Mouse (Mus musculus) retina, postnatal 7 days (tissue): ENCODE data around the gene Hoxa7.

Experiments
- DNase-seq: peaks from one replicate; pipeline ENCODE4 v3.0.0-alpha.2; 2012; ENCODE audit warnings: low read depth, low spot score

Hoxa7 gene

DNA sequence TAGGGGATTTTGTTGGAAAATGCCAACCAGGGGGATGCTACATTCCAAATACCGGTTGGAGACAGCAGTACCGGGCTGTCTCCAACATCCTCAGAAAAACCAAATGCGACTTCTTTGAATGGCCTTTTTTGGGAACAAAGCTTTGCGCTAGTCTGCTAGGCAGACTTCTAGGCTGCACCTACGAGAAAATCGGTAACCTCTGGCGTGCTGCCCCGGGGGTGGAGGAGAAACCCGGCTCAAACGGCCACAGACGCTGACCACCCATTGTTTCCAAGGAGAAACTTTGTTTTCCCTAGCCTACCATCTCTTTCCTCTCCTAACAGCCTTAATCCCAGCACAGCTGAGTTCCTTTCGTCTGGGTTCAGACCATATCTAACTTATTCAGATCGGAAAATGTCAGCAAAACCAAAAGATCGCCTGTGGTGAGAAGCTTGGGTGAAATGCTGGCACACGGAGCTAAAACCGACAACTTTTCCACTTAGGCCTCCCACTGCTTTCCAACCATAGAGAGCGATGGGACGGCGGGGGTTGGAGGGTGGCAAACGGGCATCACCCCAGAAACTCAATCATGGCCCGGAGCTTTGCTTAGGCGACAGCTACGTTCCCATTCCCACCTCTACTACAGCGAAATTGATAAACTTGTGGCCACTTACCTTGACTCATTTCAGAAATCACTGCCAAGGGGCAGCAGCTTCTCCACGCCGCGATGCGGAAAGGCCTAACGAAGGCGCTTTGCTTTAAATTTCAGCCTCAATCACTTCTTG lies 18.2 kb upstream of the Hoxa7 start:
- DNase-seq, result no peak

DNA sequence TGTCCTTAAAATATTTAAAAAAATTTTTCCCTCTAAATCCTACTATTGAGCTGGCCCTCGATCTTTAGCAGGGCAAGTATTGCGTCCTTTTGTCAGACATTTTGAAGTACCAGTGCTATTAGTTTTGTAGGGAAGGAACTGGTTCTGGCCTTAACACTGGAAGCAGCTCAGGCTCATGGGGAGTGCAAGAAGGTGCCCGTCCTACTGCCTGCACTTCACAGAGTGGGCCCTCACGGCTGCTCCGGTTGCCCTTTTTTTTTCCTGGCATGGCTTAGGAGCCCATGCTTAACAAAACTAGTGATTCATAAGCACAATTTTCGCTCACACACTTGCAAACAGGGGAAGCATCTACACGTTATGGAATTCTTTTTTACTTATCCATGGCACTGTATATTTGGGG lies 17.3 kb upstream of the Hoxa7 start:
- DNase-seq, result no peak

DNA sequence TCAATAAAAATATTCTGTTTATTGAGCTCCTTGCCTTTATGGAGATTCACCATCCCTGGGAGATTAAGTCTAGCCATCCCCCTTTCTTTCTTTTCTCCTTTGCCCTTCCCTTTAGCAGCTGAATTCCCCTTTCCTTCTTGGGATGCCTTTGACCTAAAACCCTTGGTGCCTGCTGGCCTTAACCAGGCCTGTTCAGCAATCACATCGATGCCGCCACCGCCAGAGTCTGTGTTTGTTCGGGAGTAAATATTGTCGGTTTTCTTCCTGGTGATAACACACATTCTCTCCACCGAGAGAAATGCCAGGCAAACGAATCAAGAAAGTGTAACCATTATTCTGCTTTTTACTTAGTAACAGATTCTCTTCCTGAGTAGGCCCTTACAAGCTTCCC lies 16.5 kb upstream of the Hoxa7 start:
- no peak for DNase-seq

DNA sequence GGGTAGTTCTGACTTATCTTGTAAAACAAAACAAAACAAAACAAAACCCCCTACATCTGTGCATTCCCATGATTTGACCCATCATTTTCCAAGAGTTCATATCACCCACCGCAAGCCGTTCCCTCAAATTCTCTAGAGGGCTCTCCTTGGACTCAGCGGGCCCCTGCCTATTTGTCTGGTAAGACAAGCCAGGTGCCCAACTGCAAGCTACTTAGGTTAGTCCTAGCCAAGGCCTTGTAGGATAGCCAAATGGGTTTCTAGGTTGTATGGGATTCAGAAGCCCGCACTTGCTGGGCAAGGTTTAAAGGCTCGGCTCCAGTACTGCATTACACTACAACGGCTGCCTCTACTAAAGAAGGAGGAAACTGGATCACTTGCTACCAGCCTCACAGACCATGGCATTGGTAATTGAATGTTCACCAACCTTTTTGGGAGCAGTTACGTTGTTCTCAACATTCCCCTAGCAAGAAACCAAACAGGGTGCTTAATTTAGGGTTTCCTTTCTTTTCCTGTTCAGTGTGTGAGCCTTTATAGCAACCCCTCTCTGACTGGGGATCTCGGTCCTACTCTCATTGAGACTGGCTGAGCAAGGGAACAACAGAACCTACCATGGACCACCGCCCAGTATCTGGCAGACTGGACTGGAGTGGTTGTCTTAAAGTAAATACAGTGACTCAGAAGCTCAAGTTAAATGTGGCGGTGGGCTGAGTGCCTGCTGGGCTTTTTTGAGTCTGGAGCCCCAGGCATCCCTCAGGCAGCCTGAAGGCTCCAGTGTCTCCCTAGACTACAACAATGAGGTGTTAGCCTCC lies 15.9 kb upstream of the Hoxa7 start:
- no peak for DNase-seq

DNA sequence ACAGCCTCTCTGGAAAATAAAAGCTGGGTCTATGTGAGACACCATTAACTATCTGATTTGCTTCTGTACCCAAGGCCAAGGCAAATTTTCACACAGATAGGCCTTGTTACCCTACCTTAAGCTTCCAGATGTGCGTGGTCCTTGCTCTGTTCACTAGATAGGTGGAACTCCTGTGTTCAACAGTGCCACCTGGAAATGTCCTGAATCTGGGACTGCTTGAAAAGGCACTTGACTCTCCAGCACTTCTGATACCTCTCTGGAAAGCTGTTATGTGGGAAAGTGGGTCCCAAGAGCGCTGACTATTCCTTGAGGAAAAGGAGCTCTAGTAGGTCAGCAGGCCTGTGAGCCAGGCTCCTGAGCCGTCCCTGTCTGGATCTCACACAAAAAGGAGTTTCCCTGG lies 15.2 kb upstream of the Hoxa7 start:
- no peak for DNase-seq

DNA sequence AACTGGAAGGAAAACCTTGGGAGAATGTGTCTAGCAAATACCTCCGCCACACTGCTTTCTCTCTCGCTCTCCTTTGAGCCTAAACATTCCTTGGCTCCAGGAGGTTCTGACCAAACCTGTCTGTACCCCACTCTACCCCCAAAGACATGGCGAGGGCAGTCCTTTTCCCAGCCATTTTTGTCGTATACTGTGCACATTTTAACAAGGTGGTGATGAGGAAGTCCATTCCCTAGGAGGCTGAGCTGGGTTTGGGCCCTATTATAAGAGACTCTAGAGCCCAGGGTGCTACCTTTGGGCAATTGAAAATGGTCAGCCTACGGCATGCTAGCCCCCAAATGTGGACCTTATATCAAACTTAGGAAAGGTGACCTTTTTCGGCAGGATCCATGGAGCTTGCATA lies 14.2 kb upstream of the Hoxa7 start:
- DNase-seq, result no peak

DNA sequence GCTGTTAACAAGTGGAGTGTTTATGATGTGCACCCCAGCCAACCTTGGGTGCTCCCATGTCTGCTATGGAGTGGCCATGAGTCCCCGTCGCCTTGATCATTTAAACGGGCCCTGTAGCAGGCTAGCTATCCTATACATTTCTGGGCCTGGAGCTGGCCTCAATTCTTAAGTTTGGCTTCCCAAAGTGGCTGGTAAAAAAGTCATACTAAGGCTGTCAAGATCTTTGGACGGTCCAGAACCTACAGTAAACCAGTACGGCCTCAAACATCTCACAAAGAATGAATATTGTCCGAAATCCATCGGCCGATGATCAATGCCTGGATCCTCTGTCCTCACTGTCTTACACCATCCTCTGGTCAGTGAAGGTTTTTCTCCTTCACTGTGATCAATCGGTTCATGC lies 13.6 kb upstream of the Hoxa7 start:
- no peak for DNase-seq

DNA sequence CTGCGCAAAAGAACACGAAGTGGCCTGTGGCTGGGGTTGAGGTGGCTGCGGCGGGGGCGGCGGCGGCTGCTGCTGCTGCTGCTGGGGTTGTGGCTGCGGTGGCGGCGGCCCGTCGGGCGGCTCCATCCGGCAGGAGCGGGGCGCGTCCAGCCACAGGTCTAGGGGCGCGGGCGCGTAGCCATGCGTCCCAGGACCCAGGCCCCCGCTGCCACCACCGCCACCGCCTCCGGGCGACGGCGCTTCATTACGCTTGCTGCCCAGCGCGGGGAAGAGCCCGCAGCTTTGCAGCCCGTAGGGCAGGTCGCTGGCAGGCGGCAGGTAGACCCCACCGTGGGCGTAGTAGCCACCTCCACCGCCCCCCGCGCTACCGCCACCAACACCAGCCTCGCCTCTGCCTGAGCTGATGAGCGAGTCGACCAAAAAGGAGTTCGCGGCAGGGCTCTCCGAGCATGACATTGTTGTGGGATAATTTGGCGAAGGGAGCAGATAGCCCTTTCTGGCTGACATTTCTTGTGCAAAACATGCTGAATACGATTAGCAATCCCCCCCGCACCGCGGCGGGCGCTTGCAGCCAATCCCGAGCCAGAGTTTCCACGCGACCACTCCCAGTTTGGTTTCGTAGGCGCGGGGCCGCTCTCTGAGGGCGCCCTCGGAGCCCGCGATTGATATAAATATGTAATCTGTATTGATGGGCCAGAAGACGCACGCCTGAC lies 12.9 kb upstream of the Hoxa7 start:
- no peak for DNase-seq

DNA sequence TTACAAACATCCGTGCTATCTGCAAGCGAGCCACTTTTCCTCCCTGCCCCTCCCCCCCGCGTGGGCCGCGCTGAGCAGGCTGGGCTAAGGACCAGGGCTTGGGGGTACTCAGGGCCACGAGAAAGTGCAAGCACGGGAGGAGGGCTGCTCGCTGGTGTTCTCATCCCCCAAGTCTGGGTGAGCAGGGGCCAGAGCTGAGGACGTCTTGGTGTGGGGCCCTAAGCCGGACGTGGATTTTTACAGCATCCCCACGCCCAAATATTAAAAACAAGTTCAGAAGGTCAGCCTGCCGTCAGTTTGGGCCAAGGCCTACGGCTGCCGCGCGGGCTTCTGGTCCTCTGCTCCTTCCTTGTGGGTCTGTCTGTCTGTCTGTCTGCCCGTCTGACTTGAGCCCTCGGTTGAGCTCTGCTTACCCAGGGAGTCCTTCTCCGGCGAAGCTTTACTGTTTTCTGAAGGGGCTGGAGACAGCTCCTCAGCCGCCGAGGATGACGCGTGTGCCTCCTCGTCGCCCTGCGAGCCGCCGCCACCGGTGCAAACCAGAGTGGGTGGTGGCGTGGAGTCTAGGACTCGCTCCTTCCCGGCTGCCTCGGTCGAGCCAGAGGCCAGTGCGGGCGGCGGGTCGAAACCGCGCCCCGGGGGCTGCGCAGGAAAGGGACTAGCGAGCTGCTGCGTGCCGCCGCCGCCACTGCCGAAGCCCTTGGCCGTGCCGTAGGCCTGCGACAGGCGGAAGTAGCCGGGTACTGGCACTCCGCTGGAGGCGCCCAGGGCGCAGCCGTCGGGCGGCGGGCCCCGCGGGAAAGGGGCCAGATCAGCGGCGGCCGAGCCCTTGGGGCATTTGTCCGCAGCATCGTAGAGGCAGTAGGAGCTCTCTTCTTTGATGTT lies 12.1 kb upstream of the Hoxa7 start:
- DNase-seq, result no peak

DNA sequence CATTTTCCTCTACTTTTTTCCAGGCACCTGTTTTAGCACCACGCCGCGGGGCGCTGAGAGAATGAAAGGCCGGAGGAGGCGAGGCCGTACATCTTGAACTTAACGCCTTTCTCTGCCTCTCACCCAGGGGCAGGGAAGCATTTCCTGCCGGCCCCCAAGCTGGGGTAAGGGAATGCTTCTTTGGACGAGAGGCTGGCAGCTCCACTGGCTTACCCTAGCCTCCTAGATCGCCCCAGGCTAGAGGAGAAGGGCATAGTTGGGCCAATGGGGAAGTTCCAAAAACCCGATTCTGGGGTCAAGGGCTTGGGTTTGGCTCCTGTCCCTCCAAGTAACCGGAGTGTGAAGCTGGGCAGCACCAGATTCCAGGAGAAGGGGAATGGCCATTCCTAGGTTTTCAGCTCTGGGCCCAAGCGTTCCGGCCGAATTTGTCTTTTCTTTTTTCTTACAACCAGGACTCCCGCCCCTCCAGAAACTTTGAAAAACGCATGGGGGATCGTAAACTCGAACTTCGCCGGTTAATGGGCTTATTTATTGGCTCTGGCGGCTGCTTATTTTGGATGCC lies 11.4 kb upstream of the Hoxa7 start:
- DNase-seq, result no peak

DNA sequence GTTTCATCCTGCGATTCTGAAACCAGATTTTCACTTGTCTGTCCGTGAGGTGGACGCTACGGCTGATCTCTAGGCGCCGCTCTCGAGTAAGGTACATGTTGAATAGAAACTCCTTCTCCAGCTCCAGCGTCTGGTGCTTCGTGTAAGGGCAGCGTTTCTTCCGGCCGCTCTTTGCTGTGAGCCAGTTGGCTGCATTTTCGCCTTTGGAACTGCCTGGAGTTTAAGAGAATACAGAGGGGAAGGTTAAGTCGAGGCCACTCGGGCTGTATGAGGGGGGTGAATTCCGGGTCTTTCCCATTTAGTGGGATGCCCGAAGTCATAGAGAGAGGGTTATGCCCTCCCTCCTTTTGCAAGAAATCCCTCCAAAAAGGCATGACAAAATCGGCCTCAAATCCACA lies 10.9 kb upstream of the Hoxa7 start:
- no peak for DNase-seq

DNA sequence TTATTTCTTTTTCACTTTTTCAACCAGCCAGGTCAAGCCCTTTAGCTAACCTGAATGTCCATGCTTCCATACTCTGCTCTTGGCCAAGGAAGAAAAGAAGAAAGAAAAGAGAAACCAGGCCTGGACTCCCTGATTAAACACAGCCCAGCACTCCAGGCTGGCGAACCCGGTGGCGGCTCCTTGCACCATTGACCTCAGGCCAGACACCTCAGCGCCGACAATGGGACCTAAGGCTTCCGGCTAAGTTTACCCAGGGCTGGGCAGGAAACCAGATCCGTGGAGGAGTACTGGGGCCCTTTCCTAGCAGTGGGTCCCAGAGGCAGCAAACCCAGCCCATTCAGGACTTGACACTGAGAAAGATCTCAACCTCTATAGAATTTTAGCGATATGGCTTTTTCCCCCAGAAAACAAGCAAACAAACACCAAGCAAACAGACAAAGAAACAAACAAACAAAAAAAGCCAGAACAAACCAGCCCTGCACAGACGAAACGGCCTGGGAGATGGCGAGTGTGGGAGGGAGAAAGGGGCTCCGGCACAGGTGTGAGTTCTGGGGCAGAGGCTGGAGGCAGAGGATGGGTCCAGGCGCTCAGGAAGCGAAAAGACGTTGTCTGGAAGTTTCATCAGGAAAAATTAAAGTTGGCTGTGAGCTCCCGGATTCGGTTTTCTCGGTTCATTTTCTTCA lies 10.4 kb upstream of the Hoxa7 start:
- no peak for DNase-seq

DNA sequence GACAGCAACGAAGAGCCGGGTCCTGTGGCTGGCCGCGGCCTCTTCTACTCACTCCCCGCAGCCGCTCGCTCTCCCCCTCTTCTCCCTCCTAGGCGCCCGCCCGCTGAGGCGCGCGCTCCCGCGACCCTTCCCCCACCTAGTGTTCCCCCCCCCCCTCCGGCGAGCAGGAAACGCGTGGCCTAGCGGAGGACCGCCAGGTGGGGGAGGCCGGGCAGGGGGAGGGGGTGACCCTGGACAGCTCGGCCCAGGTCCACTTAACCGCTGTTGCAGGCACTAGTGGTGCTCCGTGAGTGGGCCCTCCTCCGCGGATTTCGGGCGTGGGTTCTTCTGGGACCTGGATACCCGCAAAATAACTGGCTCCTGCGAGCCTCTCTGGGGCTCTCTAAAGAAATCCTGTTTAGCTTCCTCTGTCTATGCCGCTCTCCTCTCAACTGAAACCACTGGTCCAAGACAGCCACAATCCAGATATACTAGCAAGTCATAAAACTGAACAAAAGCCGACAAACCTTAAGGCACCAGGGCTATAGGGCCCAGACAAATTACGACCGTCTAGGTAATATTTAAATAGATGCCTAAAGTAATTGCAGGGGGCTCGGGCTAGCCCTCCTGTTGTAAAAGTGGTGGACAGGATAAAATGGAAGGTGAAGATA lies 9.0 kb upstream of the Hoxa7 start, which contains the start of gene Hoxa9:
TSS of gene Hoxa9 (minus strand) at position 574 of the 650 bp plus-strand sequence.
- DNase-seq, result no peak

DNA sequence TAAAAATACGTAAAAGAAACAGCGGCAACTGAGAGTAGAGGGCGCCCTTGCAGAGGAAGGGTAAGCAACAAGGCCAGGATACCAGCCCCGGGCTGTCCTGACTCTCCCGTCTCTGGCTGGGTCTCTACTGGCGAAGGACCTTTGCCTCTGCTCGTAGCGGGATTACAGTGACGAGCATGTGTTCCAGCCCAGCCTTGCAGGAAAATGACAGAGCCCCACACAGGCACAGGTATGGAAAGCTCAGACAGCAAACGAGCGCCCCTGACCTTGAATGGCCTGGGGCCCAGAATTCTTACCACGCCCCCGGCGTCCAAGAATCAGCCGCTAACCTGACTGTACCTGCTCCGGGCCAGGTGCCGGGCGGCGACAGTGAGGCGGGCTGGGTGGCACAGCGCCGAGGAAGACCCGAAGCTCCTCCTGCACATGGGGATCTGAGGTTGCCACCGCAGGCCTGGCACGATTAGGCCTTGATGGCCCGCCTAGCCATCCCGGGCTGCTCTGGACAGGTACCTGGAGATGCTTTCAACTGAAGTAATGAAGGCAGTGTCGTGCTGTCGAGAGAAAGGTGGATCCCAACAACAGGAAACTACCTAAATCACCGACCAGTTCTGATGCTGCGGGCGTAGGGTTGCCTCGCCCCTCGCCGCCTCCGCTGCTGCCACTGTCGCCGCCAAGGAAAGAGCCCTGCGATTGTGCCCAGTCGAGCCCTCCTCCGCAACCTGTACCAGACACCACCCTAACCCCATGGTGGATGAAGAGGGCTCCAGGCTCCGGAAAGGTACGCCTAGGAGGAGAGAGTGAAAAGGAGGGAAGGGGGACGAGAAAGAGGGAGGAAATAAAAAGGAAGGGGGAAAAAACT lies 8.1 kb upstream of the Hoxa7 start:
- no peak for DNase-seq

DNA sequence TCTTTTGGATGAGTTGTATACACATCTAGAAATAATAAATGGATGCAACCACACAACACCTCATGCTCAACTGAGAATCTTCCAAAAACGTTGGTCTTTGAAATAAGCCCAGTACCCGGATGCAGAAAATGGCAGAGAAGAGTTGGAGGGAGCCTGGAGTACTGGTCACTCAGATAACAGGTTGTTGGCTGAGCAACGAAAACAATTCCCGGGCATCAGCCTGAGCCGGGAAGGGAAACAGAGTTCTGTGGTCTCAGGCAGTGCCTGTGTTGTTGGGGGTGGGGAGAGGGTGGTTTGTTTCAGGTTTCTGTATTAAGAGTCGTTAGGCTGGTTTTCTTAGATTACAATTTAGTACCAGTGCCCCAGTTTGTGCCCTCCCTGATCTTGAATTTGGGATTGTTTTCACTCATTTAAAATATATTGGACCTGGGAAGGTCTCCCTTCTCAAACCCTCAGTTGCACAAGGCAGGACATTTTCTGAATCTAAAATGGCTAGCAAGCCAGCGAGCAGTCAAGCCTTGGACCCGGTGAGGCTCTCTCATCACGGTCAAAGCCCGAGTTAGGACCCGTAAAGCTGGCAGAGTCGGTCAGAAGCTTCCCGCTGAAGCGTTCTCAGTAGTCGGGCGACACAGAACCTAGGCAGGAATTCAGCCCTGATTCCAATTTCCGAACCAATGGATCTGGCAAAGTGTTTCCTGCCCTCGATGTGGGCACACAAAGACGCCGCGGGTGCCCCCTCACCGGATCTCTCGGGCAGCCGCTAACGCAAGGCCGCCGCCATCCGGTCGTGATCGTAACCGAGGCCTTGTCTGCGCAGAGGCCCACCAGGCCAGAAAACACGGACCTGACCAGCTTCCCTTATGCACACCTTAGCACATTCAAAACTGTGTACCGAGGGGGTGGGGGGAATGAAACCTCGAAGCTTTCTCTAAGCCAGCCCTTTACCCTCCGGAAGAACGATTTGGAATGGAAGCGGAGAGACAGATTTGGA lies 7.1 kb upstream of the Hoxa7 start:
- no peak for DNase-seq

DNA sequence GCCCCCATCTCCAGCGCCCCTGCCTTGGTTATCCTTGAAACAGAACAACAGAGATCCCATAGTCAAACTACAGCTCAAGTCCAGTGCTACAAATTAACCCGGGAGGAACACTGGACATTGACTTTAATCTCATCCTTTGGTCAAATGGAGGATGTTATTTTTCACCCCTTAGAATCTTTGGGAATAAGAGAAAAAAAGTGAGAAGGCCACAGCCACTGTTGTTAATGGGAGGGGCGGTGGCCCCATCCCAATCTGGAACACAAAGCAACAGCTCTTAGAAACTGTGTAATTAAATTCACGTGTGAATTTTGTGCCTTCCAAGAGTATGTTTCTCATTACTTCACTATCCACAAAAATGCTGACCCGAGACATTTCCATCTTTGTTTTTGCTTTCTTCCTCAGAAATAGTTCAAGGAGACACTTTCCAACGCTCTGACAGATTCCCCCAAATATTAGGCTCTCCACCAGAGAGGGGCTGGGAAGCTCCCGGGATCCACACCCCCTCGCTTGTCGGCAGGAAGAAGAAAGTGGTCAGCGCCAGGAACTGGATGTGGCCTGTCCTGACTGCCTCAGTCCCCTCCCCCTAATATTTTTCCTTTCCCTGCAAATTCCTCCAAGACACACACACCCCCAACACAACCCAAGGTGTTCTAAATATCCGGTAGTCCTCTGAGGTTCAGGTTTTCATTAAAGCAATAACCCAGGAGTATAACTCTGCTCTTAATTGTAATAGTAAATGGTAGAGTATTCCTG lies 6.0 kb upstream of the Hoxa7 start:
- DNase-seq, result no peak

DNA sequence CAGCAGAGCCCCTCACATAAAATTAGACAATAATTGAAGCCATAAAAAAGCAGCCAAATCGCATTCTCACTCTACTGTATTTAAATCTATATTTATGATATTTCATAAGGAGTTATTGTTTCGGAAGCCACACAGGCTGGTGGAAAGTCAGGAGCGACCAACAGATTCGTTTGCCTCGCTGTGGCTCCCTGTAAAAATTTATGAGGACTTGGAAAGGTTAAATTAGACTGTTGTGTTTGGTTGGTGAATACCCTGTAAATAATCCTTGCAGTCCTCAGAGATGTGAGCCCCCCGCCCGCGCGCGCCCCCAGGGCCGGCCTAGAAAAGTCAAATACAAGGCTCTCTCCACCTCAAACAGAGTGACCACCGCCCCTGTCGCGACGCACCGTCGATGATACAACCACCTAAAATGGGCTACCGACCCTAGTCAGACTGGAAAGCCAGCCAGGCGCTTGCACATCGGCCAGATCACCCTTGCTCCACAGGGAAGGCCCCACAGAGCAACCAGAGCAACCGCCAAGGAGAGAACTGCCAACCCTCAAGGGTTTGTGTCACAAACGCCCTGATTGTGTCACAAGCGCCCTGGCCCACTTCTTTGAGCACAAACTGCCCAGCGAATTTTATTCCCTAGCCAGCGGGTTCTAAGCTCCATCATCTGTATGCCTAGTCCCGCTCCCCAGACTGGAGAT lies 5.1 kb upstream of the Hoxa7 start:
- no peak for DNase-seq
